Mouse (Mus musculus) CD4-positive naive resting alpha-beta T cell, adult 57 days (primary cell): Measurements from ENCODE around the gene Aven. TPM values are rescaled to one million over a fixed set of nuclear protein-coding genes. Genes with fewer than 3 reads are reported as not detected.

Experiments
- total RNA-seq: library from RNA; stranded (reverse); gene quantifications from one replicate; pipeline ENCODE4 v1.2.4, GENCODE M21; 2023

Gene Aven
- 80.4 TPM for total RNA-seq

GRCm38 (mm10) chr2:112492856-112493538, at the start of gene Aven:
Aven (plus strand) TSS chr2:112492964.

GRCm38 (mm10) chr2:112454862-112455564, 37.8 kb upstream of the Aven start, which contains the start of gene Emc7:
Emc7 (plus strand) TSS chr2:112454997.

DNA sequence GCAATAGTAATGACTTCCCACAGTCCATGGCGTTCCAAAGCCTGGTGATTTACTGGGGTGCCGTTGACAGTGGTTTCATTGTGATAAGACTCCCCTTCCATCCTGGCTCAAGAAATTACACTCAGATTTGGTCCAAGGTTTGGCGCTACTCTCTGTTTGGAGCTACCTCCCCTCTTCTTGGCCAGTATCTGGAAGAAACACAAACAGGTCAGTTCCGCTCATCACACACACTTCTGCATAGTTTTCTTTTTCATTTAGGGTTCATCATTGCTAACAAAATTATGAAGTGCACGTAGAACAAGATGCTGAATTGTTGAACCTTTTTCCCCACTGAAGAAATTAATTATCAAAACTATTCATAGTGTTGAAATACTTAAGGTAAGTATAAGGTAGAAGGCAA, 12.1 kb upstream of the Aven start, which contains the start of gene Chrm5:
TSS of gene Chrm5 (minus strand) at position 101 of the 400 bp plus-strand sequence.

Other genes starting within 250 kb of the Aven start
- not detected for gene Nutm1, start 233.7 kb upstream of the Aven start, total RNA-seq
- gene Nop10, start 231.0 kb upstream of the Aven start, total RNA-seq = 74.2 TPM
- gene Slc12a6, start 227.1 kb upstream of the Aven start, total RNA-seq = 119 TPM
- not detected for gene Gm21985, start 226.7 kb upstream of the Aven start, total RNA-seq
- 27.7 TPM for gene Emc4, start 124.9 kb upstream of the Aven start, total RNA-seq
- 12.6 TPM for gene Katnbl1, start 113.8 kb upstream of the Aven start, total RNA-seq
- 10.8 TPM for gene Emc7, start 38.0 kb upstream of the Aven start, total RNA-seq
- not detected for gene Chrm5, start 12.2 kb upstream of the Aven start, total RNA-seq